Mouse (Mus musculus) bone marrow, adult 2 months (tissue): Measurements from ENCODE around the gene Elf1. TPM values are rescaled to one million over a fixed set of nuclear protein-coding genes. Genes with fewer than 3 reads are reported as not detected.
A peak's percentile ranks its signal among the peaks of the same experiment; 100 is the strongest.
"Not testable (repeated sequence)": the region's sequence is repeated elsewhere in the genome, so short reads cannot be mapped to it uniquely, and the experiment has no call there.

Experiments used
- H3K27ac ChIP-seq: fragments of 200-500 bp; 2 replicates; pipeline ENCODE4 v1.5.1; 2012; ENCODE audit warnings: low read depth, mild to moderate bottlenecking, control low read depth, inconsistent platforms, low read length; ENCODE audit not compliant: control insufficient read depth, poor library complexity, insufficient read depth
- H3K4me1 ChIP-seq: fragments of 200-500 bp; 2 replicates; pipeline ENCODE4 v1.6.1; 2011; ENCODE audit warnings: low read length; ENCODE audit not compliant: control insufficient read depth, insufficient read depth
- H3K4me3 ChIP-seq: fragments of 200-500 bp; replicated peaks from 2 replicates; pipeline ENCODE3; 2011; ENCODE audit warnings: mild to moderate bottlenecking, low read depth, low read length, control low read depth; ENCODE audit not compliant: control insufficient read depth
- CTCF ChIP-seq: fragments of 200-500 bp; IDR thresholded peaks from 2 replicates; pipeline ENCODE4 v1.5.1; 2011; ENCODE audit warnings: low read length, control low read depth; ENCODE audit not compliant: control insufficient read depth, insufficient read depth
- POLR2A ChIP-seq: fragments of 200-500 bp; IDR thresholded peaks from 2 replicates; pipeline ENCODE4 v1.6.1; 2011; ENCODE audit warnings: low read depth, mild to moderate bottlenecking, control low read depth, low read length, borderline replicate concordance; ENCODE audit not compliant: control insufficient read depth
- WGBS: fragments of 180-500 bp; shearing (Covaris S2); methylation state at CpG from one replicate; pipeline ENCODE4 v1.1.7; 2018; 5-methylcytosine and 5-hydroxymethylcytosine counted together
- polyA plus RNA-seq: library from polyadenylated mRNA; stranded (reverse); fragments of >200 nt; gene quantifications from 2 replicates; pipeline ENCODE4 v1.2.4, GENCODE M21; 2011; ENCODE audit warnings: low replicate concordance; ENCODE audit not compliant: missing spikeins, insufficient read depth, insufficient read length

Gene Elf1
- polyA plus RNA-seq = 20.1 and 22.6 TPM in 2 replicates

DNA sequence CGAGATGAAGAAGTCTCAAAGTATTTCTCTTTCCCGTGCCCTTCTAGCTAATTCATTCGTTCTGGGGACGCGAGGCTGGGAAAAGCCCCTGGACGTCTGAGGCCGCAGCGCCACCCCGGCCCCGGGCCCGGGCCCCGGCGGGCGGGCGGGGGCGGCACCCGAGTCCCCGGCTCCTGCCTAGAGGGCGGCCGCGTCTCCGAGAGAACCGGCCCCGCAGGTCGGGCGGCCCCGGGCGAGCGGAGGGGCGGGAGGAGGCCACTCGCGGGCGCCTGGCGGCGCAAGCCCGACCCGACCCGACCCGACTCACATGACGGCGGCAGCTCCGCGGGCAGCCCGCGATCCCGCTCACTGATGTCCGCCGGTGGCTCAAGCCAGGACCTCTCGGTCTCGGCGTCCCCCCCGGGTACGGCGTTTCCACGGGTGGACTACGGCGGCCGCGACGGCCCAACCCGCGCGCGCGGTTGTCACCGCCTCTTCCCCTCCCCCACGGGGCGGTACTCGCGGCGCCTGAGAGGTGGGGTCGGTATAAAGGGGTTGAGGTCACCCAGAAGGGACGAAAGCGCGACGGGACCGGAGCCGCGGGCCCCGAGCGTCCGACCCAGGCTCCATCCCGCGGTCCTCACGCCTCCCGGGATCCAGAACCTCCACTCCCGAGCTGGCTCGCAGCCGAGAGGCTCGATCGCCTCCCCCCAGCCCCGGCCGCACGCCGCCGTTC, at the start of gene Elf1:
Elf1 (plus strand) TSS at position 571 of the 715 bp plus-strand sequence.
- under 1% methylated on average over 93 of the region's 96 CpGs for WGBS
- no peaks in the 10 kb centered on the region; the same call in 1 of the 2 replicates for H3K4me1 ChIP-seq
- no peak for TF ChIP-seq CTCF
- TF ChIP-seq POLR2A = peak; percentile 80
- peak within 1 kb of the TSS; percentile 100 for H3K4me3 ChIP-seq
- peak within 1 kb of the TSS; percentile 100 for H3K27ac ChIP-seq

DNA sequence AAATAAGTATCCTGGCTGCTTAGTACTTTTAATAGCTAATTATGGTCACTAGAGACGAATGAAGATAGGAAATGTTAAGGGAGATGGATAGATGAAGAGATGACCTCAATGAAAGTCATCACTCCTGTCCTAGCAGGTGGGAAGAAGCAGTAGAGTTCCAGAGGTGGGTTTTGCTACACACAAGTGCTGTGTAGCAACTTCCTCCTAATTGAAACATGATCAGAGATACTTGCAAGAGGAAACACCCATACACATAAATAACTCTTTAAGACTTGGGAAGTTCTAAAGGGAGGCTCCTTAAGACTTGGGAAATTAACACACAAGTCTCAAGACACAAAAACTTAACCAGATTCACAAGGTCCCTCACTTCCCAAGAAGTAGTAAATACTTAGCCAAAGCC, 46.9 kb upstream of the Elf1 start:
- H3K4me3 ChIP-seq = no peak overlapping the region
- 55% methylated on average over 1 of the region's 1 CpGs for WGBS
- TF ChIP-seq CTCF = no peak
- TF ChIP-seq POLR2A = no peak
- no peak overlapping the region for H3K27ac ChIP-seq
- peaks cover 1% of the 10 kb centered on the region for H3K4me1 ChIP-seq

DNA sequence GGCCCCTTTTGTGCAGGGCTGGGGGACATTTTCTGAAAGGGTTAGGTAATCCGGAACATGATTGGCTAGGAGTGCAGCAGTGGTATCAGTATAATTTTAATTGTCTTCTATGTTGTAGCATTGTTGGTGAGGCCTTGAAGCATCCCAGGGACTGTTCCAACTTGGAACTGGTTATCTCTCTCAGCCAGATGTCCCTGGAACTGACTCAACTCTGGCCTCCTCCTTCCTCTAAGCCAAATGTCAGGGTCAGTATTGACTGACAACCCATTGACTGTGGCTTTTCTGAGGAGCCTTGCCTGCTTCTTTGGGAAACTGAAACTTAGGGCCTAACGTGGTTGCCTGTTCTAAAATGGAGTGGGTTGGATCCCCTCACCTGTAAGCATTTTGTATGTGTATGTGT, 40.3 kb upstream of the Elf1 start:
- Histone ChIP-seq H3K27ac (peak overlapping the region; percentile 15; the same call in 1 of the 2 replicates), H3K4me3 (no peak overlapping the region), H3K4me1 (peaks cover 9% of the 10 kb centered on the region)
- WGBS = 58% methylated on average over 2 of the region's 2 CpGs
- TF ChIP-seq POLR2A (no peak), CTCF (no peak)

DNA sequence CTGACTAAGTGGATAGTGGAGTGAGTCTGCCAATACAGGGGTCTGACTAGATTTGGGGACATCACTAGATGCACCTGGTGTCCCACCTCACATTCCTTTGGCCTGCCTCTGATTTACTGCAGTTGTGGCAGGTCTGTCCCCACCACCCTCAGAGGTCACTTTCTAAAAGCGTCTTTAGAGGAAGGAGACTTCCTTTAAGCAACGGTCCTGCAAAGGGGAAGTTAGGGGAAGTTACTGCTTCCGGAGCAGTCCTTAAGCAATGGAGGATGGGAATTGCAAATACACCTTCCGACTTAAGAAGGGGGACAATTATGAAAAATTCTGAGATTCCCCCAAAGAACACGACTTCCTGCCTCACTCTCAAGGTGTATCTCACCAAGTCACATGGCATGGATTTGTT, 39.6 kb upstream of the Elf1 start:
- 14% methylated on average over 5 of the region's 5 CpGs for WGBS
- TF ChIP-seq POLR2A = no peak
- no peak for TF ChIP-seq CTCF
- H3K27ac ChIP-seq = peak overlapping the region; percentile 70; the same call in 1 of the 2 replicates
- H3K4me1 ChIP-seq = peaks cover 11% of the 10 kb centered on the region
- no peak overlapping the region for H3K4me3 ChIP-seq

DNA sequence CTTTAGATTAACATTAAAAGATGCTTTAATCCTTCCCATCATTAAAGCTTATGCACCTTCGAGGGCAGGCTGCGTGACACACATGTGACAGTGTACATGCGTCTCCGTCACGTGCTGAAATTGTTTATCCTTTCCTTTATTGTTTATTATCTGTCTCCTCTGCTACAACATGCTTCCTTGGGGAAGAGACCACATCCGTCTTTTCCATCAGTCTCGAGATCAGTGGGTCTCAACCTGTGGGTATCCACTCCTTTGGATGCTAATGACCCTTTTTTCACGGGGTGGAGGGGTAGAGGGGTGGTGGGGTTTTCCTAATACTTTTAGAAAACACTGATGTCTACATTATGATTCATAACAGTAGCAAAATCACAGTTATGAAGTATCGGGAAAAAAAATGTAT, 36.4 kb upstream of the Elf1 start:
- H3K4me3 ChIP-seq = peak overlapping the region; percentile 25
- no peak overlapping the region for H3K27ac ChIP-seq
- TF ChIP-seq CTCF = no peak
- TF ChIP-seq POLR2A = no peak
- 88% methylated on average over 9 of the region's 9 CpGs for WGBS
- H3K4me1 ChIP-seq = peaks cover 10% of the 10 kb centered on the region

DNA sequence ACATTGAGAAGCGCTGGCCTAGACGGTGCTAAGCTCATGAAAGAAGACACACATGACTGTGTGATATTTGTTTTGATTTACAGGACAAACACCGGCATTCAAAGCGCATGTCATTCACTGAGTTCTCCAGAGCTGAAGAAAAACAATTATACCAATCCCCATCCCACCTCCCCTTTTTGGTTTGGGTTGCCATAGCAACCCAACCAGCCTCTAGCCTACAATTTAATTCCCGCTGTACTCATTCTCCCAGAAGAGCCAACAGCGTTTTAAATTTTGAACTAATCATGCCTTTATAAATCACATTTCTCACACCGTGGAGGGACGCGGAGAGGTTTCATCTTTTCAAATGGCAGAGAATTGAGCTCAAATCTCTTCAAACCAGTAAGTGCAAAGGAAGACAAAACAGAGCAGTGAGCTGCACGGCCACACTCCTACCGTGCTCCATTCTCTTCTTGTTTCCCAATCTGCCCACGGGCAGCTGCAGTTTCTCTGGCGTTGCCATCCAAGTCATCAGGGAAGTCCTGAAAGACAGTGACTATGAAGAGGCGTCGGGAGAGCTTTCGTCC, 35.9 kb upstream of the Elf1 start:
- no peak for TF ChIP-seq CTCF
- no peak for TF ChIP-seq POLR2A
- H3K27ac ChIP-seq = peak overlapping the region; percentile 12; the same call in 1 of the 2 replicates
- 67% methylated on average over 16 of the region's 16 CpGs for WGBS
- H3K4me1 ChIP-seq = peaks cover 10% of the 10 kb centered on the region
- H3K4me3 ChIP-seq = peak overlapping the region; percentile 27

DNA sequence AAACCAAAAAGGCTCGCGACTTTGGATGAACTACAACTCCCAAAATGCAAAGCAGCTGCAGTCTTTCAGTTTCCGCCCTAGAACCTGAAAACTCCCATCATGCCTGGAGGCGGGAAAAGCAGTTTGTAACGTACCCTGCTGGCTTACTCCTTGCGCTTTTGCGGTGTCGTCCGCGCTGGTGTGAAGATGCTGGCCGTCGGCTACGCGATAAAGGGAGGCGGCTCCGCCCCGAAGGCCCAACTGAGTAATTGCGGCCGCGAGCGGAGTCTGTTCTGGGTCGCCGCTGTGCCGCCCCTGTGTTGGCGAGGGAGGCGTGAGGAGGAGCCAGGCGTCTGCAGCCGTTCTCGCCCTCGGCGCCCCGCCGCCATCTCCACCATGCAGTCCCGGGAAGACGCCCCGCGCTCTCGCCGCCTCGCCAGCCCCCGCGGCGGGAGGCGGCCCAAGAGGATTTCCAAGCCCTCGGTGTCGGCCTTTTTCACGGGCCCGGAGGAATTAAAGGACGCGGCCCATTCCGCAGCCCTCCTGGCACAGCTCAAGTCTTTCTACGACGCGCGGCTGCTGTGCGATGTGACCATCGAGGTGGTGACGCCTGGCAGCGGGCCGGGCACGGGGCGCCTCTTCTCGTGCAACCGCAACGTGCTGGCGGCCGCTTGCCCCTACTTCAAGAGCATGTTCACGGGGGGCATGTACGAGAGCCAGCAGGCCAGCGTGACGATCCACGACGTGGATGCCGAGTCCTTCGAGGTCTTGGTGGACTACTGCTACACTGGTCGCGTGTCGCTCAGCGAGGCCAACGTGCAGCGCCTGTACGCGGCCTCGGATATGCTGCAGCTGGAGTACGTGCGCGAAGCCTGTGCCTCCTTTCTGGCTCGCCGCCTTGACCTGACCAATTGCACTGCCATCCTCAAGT, 29.1 kb upstream of the Elf1 start, which contains the start of gene Kbtbd6:
Kbtbd6 (plus strand) TSS at position 155 of the 910 bp plus-strand sequence.
- not testable (repeated sequence) for H3K4me1 ChIP-seq
- TF ChIP-seq POLR2A = peak; percentile 94
- Histone ChIP-seq H3K27ac (peak within 1 kb of the TSS; percentile 87), H3K4me3 (peak within 1 kb of the TSS; percentile 67)
- WGBS = 18% methylated on average over 47 of the region's 89 CpGs

DNA sequence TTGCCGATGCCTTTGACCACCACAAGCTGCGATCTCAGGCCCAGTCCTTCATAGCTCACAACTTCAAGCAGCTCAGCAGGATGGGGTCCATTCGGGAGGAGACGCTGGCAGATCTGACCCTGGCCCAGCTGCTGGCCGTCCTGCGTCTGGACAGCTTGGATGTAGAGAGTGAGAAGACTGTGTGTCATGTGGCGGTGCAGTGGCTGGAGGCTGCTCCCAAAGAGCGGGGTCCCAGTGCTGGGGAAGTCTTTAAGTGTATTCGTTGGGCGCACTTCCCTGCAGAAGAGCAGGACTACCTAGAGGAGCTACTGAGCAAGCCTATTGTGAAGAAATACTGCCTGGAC, 28.4 kb upstream of the Elf1 start:
- not testable (repeated sequence) for H3K27ac ChIP-seq, H3K4me1 ChIP-seq
- 98% methylated on average over 8 of the region's 10 CpGs for WGBS
- peak overlapping the region; percentile 18 for H3K4me3 ChIP-seq
